Mouse (Mus musculus): ENCODE results near the gene Gm35549.
"Not testable (repeated sequence)": the region's sequence is repeated elsewhere in the genome, so short reads cannot be mapped to it uniquely, and the experiment has no call there.

Gene Gm35549

DNA sequence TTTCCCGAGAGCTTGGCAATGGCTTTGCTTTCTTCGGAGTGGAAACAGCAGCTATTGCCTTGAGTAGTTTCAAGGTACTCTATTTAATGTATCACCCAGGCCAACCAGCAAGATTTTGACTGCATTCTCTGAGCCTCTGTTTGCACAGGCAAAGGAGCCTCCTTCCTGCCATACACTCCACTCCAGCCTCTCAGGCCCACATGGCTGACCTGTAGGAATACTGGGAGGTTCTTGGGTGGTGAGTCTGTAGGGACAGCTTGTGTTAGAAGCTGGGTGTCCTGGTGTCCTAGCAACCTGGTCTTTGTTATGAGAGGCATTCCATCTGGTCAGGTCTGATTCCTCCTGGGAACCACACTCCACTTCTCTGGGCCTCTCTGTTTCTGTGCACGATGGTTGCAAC is at the start of gene Gm35549:
Gm35549 (minus strand) TSS at position 276 of the 400 bp plus-strand sequence.
- no peak for DNase-seq

DNA sequence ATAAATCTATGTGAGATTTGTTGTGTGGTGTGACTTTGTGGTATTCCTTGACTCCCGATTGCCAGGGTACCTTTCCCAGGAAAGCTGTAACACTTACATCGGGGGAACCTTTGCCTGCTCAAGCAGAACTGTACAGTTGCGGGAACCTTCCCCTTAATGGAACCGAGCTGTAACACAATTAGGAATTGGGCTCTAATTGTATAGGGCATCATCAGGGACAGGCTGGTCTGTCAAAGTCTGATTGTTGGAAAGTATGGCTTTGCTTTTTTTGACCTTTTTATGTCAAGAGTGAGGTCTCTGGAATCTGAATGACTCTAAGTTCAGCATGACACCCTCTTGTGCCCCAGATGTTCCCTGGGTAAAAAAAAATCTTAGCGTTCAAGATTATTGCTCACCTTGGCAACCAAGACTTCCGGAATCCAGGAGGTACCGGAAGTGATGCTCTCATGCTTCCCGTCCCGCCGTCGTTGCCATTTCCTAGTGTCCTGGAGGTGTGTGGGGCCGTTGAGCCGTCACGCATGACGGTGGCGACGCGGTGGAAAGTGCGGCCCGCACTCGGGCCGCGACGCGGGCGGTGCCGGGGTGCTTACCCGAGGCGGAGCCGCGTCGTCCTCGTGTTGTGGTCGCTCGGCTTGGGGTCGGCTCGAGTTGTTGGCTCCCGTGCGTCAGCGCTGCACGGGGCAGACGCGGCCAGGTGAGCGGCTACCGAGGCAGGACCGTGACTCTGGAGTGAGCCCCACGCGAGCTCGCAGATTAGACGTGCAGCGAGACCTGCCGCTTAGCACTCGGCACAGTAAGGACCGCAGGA is 42.7 kb upstream of the Gm35549 start:
- peak; percentile 69 to 70 for DNase-seq

DNA sequence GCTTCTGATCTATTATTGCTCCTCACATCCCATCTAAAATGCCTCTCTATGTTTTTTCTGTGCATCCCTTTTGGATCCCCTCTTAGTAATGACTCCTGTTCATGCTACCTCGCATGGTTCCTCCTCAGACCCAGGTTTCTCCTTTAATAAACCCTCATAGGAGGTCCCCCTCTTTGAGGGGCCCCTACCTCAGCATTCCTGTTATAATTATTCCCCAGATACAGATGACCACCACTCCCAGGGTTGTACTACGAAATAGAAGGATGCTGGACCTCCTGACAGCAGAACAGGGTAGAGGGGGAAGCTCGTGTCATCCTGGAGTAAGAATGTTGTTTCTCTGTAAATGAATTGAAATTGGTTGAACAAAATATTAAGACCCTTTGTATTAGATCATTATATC is 41.5 kb upstream of the Gm35549 start, which contains the start of gene Zkscan7:
Zkscan7 (plus strand) TSS at position 301 of the 400 bp plus-strand sequence.
- DNase-seq, result no peak

DNA sequence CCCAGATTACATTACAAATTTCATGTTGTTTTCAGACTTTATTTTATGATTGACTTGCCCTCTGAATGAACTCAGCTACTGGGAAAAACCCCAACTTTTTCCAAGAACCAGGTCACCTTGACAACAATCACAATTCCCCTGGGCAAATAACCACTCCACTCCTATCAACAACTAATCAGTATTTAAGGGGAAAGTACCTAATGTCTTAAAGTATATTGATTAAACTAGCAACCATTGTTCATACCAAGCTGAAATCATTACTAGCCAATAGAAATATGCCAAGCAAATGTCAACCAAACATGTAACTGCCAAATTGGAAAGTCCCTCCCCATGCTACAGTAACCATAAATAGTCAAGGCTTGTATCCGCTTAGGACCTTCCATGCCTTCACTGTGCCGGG is 31.3 kb upstream of the Gm35549 start:
- no peak for DNase-seq

DNA sequence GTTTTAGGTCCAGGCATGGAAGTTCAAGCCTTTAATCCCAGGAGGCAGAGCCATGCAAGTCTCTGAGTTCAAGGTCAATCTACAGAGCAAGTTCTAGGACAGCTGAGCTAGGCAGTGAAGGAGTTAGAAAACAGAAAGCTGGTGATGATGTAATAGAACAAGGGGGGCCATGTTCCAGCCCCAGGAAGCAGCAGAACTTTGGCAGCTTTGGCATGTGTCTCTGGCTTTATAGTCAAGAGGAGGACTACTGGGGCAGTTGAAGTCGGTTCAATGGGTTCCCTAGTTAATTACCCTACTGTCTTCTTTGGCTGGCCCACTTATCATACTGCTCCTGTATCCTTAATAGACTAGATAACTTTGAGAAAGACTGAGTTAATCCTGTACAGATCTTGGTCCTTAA is 30.8 kb upstream of the Gm35549 start:
- DNase-seq, result no peak

DNA sequence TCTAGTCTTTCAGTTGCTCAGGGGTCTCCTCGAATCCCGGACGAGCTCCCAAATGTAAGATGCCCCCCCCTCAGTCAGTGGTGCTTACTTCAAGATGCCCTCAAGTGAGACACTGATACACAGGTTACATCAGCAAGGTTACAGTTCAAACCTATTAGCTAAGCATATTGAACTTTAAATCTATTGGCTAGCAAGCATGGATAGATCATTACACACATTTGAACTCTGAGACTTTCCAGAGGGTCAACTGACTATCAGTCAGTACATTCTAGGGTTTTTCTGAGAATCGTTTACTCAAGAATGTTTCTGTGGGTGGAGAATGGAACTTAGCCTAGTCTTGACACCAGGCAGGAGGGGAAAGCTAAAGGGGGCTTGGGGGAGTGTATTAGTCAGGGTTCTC is 28.8 kb upstream of the Gm35549 start:
- no peak for DNase-seq

DNA sequence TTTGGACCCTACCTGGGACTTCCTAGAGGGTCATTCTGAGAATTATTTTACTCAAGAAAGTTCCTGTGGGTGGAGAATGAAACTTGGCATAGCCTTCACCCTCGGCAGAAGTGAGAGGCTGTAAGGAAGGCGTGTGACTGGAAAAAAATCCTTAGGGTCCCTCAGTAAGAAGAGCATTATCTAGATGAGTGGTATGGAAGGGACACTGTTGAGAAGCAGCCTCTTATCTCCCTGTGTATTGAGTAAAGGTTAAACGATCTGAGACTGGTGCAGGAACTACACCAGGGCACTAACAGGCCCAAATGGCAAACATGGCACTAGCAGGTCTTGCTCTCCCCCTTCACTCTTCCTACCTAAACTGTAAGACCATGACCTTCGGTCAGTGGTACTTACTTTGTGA is 22.4 kb upstream of the Gm35549 start:
- no peak for DNase-seq

DNA sequence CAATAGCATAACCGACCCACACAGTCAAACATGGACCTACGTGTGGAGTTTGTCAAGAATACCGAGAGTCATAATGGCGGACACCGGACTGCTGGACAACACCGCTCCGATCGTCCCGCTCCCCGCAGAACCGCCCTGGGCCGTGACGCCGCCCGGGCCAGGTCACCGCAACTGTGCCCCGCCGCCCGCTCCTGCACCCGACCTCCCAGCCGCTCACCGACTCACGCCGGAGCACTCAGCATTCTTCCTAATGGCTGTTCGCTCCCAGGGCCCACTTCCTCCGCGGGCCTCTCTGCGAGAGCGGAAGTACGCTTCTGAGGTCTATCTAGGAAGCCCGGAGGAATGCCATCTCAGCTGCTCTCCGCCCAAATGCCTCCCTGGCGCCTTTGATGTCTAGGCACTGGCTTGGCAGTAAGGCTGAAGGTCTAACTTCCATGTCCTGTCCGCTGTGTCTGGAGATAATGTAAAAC is 21.9 kb upstream of the Gm35549 start, which contains the start of gene Zfp445:
Zfp445 (minus strand) TSS at position 310 of the 470 bp plus-strand sequence.
- peak; percentile 82 to 85 for DNase-seq

DNA sequence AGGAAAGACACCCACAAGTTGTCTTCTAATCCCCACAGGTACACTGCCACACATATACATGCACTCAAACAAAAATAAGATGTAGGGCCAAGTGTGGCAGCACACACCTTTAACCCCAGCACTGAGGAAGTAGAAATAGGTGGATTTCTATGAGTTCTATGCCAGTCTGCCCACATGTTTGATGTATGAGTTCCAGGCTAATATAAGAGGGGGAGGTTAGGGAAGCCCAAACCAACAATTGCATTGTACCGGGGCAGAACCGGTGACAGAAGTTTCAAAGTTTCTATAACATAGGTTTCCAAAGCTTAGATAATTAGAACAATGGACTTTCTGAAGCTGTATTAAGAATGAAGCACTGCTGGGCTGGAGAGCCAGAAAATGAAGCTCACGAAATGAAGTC is 21.0 kb upstream of the Gm35549 start:
- no peak for DNase-seq

DNA sequence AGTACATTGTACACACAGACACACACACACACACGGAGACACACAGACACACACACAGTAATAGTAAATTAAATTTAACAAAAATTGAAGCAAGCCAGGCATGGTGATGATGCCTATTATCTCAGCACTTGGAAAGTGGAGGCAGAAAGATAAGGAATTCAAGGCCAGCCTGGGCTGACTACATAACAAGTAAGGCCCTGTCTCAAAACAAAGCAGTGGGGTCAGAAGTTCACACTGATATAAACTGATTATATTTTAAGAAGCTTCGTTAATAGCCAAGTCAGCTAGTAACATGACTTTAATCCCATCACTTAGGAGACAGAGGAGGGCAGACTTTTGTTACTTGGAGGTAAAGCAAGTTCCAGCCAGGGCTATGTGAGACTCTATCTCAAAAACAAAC is 19.9 kb upstream of the Gm35549 start:
- no peak for DNase-seq

DNA sequence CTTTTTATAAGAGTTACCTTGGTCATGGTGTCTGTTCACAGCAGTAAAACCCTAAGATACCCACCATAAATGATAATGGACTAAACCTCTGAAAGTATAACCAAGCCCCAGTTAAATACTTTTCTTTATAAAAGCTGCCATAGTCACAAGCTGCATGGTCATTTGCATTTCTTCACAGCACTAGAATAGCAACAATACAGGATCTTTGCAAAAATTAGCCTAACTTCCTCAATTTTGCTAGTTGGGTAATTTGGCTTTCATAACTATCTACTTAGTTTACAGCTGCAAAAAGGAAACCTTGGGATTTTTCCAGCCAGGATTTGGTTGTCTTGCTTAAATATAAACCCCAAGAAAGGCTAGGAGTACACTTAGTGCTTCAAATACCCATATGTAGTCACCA is 16.9 kb upstream of the Gm35549 start:
- DNase-seq, result no peak

DNA sequence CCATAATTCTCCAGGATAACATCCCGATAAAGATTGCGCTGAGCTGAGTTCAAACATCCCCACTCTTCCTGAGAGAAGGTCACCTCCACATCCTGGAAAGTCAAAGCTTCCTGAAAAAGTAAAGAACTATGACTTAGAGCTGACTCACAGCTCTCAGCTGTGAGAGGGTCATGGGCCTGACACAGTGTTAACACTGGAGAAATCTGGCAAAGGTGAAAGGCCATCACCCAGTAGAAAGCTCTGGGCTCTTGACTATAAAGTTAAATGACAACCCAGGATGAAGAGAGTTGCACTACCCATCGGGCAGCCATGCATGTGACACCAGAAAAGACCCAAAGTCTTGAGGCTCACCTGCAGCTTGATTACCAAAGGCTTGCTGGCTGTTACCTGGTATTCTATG is 12.9 kb upstream of the Gm35549 start:
- no peak for DNase-seq

DNA sequence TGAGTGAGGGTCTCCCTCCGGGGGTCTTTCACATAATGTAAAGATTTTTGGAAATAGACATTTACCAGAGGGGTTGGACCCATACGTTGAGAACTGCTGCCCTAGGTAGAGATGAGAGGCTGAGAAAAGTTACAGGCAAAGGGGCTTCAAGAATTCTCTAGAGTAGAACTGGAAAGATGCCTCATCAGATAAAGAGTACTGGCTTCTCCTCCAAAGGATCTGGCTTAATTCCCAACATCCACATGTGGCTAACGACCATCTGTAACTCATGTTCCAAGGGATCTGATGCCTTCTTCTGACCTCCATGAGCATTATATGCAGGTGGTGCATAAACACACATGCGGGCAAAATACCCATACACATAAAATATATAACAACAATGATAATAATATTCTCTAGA is 11.8 kb upstream of the Gm35549 start:
- no peak for DNase-seq

DNA sequence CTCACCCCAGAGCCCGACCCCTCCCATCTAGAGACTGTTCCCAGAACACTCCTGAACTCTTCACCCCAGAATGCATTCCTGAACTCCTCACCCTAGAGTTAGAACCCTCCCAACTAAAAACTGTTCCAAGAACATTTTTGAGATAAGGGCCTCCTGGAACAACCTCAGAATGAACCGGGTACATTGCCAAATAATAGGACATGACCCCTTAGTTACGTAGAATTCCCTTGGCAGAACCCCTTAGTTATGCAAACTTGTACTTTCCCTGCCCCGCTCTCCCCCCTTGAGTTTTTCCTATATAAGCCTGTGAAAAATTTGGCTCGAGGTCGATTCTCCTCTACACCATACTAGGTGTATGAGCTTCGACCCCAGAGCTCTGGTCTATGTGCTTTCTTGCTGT is 11.3 kb upstream of the Gm35549 start:
- not testable (repeated sequence) for DNase-seq

DNA sequence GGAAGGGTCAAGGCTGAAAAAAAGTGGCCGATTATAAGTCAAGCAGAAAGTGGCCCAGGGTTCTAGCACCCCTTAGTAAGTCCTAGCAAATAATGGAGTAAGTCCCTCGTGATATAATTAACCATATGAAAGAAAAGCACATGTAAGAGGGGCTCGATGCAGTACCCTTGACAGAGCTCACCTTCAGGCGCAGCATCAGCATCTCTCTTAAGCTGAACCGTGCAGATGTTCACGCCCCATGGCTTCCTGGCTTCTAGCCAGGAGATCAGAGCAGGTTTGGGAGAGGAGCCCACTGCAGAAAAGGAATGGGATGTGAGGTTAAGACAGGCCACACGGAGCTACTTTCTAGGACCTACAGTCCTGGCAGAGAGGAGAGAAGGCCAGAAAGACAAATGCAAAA is 10.7 kb upstream of the Gm35549 start:
- DNase-seq, result no peak

DNA sequence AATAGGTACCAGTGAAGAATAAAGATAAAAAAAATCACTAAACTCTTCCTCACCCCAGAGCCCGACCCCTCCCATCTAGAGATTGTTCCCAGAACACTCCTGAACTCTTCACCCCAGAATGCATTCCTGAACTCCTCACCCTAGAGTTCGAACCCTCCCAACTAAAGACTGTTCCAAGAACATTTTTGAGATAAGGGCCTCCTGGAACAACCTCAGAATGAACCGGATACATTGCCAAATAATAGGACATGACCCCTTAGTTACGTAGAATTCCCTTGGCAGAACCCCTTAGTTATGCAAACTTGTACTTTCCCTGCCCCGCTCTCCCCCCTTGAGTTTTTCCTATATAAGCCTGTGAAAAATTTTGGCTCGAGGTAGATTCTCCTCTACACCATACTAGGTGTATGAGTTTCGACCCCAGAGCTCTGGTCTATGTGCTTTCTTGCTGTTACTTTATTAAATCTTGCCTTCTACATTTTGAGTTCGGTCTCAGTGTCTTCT is 4.0 kb upstream of the Gm35549 start:
- DNase-seq, result not testable (repeated sequence)

DNA sequence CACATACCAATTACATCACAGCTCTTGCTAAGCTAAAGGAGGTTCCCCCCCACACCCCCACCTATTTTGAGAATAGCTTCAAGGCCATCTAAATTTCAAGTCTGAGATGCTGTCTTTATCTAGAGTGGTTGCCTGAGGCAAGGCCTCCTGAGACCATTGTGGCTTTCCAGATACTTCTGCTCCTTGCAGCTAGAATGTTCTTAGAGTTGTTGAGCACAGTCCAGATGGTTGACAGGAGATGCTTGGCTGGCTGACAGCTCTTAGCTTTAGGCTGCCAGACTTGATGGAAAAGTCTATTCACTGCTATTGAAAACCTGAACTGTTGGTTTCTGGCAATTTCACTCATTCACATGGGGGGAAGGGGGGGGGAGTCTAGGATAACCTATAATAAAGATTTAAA is 2.3 kb upstream of the Gm35549 start:
- peak; percentile 27 to 34 for DNase-seq

DNA sequence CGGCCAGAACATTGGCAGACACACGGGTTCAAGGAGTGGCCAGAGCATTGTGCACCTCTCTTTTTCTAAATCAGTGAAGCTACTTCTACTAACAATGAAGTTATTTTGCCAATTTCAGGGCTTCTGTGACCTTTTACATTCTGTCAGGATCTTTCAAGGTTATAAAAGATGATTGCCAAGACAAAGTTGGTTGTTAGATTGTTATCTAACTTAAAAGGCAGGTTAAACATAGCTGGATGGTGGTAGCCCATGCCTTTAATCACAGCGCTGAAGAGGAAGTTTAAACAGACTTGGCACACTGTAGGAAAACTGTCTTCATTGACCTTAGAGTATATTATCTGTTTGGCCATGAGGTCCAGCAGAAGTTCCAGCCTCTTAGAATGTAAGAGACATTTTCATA is 1.8 kb upstream of the Gm35549 start:
- no peak for DNase-seq

DNA sequence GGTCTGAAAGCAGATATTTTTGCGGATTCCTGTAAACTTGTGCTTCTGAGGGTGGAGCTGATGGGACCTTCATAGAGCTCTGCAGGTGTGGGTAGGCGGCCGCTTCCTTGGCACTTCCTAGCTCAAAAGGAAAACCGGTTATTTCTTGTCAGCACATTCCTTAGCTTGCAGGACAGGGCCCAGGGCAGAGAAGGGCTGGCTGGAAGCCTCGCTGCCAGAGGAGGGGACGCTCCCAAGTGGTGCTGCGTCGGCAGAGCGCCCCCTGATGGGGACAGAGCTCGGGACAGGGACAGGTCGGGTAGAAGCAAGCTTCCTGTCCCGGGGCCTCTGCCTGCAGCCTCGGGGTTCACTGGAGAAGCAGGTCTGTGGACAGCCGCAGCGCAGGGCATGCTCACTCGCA is 6.2 kb downstream of the Gm35549 start:
- peak; percentile 9 to 18 for DNase-seq

DNA sequence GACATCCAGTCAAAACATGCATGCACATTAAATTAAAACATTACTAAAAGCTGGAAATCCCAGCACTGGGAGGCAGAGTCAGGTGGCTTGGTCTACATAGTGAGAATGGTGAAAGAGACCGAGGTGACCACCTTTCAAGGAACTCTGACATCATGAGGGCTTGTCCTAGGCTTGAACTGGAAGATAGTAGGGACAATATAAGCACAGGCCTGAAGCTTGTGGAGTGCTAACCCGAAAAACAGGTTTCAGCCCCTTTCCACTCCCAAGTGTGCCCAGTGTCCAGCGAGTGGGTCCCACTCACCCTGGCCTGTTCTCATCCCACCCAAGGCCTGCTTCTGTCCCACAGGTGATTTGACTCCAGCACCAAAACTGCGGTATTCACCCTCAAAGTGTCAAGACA is 6.6 kb downstream of the Gm35549 start:
- DNase-seq, result no peak

DNA sequence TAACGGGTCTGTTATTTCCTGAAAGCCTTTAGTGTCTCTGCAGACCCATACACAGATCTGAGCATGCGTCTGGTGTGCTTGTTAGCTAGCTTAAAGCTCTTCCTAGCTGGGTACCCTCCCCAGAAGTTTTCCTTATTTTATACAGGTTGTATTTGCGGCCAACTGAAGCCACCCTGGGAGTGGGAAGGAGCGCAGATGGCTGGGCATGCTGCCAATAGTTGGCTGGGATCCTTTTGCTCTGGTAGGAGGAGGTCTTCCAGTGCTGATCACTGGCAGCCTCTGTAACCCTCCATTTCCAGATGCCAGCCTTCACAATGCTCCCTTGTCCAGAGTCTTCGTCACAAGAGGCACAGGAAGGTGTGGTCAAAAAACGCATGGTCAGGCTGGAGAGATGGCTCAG is 7.0 kb downstream of the Gm35549 start:
- DNase-seq, result peak; percentile 51 to 53

DNA sequence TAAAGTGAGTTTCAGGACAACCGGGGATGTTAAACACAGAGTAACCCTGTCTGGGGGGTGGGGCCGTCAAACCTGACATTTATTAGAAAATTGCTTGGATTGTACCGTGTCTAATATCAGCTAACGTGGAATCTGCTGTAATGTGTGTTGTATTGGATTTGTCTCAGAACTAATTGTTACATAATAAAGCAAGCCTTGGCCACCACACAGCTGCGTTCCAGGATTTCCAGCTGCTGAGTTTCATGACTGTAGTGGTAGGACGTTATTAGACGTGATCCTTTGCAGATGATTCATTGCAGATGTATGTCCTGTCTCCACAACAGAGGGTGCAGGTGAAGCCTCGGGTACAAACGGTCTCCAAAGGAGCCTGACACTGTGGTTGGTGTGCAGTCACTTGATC is 7.7 kb downstream of the Gm35549 start:
- no peak for DNase-seq

DNA sequence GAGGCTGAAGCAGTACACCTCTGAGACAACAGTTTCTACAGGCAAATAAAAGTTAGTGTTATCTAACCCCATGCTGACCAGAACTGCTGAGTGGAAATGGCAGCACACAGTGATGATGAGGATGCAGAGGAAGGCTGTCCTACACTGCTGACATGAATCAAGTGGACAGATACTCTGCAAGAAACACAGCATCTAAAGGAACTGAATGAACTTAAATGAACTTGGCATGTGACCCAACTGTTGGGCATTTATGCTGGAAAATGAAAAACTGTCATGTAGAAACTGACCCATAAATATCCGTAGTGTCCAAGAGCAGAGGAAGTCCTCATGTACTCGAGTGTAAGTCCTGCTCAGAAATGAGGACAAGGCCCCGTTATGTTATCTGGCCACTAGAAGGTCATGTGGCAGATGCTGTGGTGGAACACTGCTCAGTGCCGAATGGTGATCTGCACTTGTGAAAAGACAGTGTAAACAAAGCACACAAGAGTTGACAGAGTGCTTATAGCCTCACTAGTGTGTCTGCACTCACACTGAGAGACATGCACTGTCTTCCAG is 13.9 kb downstream of the Gm35549 start:
- DNase-seq, result no peak

DNA sequence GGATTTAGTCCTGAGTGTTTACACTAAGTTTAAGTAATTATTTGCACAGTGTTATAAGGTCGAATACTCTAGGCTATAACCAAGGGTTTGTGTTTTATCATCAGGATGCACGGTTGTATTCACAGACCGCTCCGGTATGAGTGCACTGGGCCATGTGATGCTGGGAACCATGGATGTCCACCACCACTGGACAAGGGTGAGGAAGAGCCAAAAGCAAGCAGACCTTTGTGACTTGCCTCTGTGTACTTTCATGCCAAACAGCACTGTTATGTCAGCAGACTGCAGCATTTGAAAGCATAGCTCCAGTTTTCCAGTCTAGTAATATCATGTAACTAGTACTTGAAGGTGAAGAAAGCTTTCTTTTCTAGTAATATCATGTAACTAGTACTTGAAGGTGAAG is 17.1 kb downstream of the Gm35549 start:
- no peak for DNase-seq

Data from cerebellum, adult 18-20 months (tissue).